Mouse (Mus musculus) lung, embryonic 16.5 days (tissue): ENCODE measurements at regions not wholly inside any gene's neighbourhood (a gene's known extent, or its start where the extent isn't known, plus 50 kb on each side); places are given as distances from the start of the nearest gene placed in this dataset.
A peak's percentile ranks its signal among the peaks of the same experiment; 100 is the strongest.

Experiments
- ATAC-seq: fragments of 200-750 bp; cut with Nextera tagmentation; 2 replicates; pipeline ENCODE4 v1.8.0; 2017; ENCODE audit warnings: low read depth, mild to moderate bottlenecking, moderate library complexity
- H3K27ac ChIP-seq: fragments of 300-500 bp; sonication (generic); 2 replicates; pipeline ENCODE4 v1.5.1; 2014; ENCODE audit warnings: mild to moderate bottlenecking, control low read depth, low read length
- H3K27me3 ChIP-seq: fragments of 300-500 bp; sonication (generic); 2 replicates; pipeline ENCODE4 v1.6.1; 2014; ENCODE audit warnings: low read depth, low read length, mixed read lengths; ENCODE audit not compliant: control insufficient read depth, insufficient read depth
- H3K36me3 ChIP-seq: fragments of 300-500 bp; sonication (generic); 2 replicates; pipeline ENCODE4 v1.6.1; 2014; ENCODE audit warnings: low read length; ENCODE audit not compliant: control insufficient read depth, insufficient read depth
- H3K4me1 ChIP-seq: fragments of 300-500 bp; sonication (generic); replicated peaks from 2 replicates; pipeline ENCODE4 v1.6.1; 2014; ENCODE audit warnings: low read length, mixed read lengths; ENCODE audit not compliant: control insufficient read depth, insufficient read depth
- H3K4me2 ChIP-seq: fragments of 300-500 bp; sonication (generic); 2 replicates; pipeline ENCODE4 v1.6.1; 2014; ENCODE audit warnings: low read depth, low read length, control low read depth
- H3K4me3 ChIP-seq: fragments of 300-500 bp; sonication (generic); 2 replicates; pipeline ENCODE4 v1.5.1; 2014; ENCODE audit warnings: mild to moderate bottlenecking, low read length, control low read depth
- H3K9ac ChIP-seq: fragments of 300-500 bp; sonication (generic); 2 replicates; pipeline ENCODE4 v1.6.1; 2014; ENCODE audit warnings: low read length, control low read depth
- H3K9me3 ChIP-seq: fragments of 300-500 bp; sonication (generic); 2 replicates; pipeline ENCODE4 v1.6.1; 2016; ENCODE audit warnings: low read length; ENCODE audit not compliant: control insufficient read depth
- WGBS: fragments of 180-500 bp; shearing (Covaris S2); extraction: QIAGEN DNeasy Blood & Tissue Kit; methylation state at CpG from one replicate; pipeline ENCODE4 v1.1.7; 2014; 5-methylcytosine and 5-hydroxymethylcytosine counted together

DNA sequence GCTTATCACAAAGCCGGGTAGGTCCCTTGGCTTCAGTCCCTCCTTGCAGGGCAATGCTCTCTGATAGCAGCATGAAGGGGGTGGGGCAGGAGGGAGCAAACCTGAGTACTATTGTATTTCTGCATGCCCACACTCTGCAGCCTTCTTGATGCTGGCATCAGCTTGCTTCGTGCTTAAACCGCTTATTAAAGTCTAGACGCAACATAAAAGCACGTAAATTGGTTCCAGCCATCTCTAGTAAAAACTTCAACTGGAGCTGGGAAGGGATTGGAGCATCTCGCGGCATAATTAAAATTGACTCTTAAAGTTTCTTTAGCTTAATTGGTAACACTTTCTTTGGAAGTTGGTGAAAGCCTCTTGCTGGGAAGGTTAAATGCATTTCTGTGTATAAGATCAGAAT, 131.5 kb upstream of the Jag1 start:
- H3K27ac ChIP-seq: no peak overlapping the region
- no peaks in the 10 kb centered on the region for H3K27me3 ChIP-seq
- H3K4me1 ChIP-seq: no peaks in the 10 kb centered on the region
- H3K36me3 ChIP-seq: no peaks in the 10 kb centered on the region
- H3K4me3 ChIP-seq: no peak overlapping the region
- ATAC-seq: no peak
- no peak overlapping the region for H3K4me2 ChIP-seq
- H3K9me3 ChIP-seq: no peaks in the 10 kb centered on the region
- WGBS: 49% methylated on average over 7 of the region's 7 CpGs
- no peak overlapping the region for H3K9ac ChIP-seq

DNA sequence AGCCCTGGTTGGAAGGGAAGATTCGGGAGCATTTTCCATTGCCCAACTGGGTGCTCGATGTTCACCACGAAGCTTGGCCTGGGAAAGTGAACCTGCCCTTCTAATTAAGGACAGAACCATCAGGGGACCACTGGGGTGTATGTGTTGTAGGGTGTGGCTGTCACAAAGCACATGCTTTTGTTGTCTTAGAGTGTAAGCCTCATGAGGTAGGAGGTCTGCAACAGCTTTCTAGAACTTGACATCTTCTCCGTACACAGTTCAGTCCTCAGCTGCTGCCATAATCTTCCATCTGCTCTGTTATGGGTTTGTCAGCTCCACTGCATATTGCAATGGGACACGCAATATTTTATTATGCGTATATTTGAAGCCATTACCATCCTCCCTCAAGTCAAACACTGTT, 127.9 kb upstream of the Jag1 start:
- Histone ChIP-seq H3K4me2 (no peak overlapping the region), H3K9ac (no peak overlapping the region), H3K4me3 (no peak overlapping the region), H3K27ac (no peak overlapping the region), H3K4me1 (no peaks in the 10 kb centered on the region), H3K9me3 (no peaks in the 10 kb centered on the region), H3K27me3 (no peaks in the 10 kb centered on the region), H3K36me3 (no peaks in the 10 kb centered on the region)
- ATAC-seq: no peak
- WGBS: 73% methylated on average over 6 of the region's 6 CpGs

DNA sequence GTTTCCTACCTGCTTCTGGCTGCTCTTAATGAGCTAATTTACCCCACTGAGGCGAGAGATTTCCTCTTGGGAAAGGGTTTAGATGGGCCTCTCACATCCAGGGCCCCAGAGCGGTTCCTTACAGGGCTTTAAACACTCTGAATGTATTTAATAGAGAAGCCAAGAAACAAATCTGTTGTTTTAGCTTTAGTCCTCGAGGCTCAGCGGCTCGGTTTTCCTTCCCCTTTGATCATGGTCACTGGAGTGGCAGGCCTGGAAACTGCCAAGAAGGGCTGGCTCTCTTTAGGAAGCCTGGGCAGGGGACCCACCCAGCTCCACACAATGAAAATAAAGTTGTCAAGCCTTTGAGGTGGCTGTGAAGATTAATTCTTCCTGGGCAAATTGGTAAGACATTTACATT, 127.5 kb upstream of the Jag1 start:
- H3K4me3 ChIP-seq: no peak overlapping the region
- no peaks in the 10 kb centered on the region for H3K27me3 ChIP-seq
- no peak overlapping the region for H3K9ac ChIP-seq
- WGBS: 26% methylated on average over 5 of the region's 5 CpGs
- H3K4me2 ChIP-seq: no peak overlapping the region
- H3K4me1 ChIP-seq: no peaks in the 10 kb centered on the region
- no peak for ATAC-seq
- H3K9me3 ChIP-seq: no peaks in the 10 kb centered on the region
- no peaks in the 10 kb centered on the region for H3K36me3 ChIP-seq
- H3K27ac ChIP-seq: no peak overlapping the region

DNA sequence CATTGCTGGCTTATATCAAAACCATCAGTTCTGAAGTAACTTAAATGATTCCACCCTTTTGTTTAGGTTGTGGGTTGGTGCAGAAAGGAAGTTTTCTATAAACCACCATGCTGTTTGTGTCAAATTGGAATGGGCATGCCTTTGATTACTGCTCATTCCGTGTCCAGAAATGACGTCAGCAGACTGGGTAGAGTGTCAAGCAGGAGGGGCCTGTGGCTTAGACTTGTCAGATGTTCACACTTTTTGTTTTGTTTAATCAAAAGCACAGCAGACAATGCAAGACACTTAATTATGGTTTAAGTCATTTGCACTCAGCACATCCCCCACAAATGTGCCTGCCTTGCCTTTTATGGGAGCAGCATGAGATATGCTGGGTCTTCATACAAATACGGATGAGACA, 120.5 kb upstream of the Jag1 start:
- Histone ChIP-seq H3K4me2 (no peak overlapping the region), H3K4me3 (no peak overlapping the region), H3K36me3 (no peaks in the 10 kb centered on the region), H3K27ac (no peak overlapping the region), H3K4me1 (no peaks in the 10 kb centered on the region), H3K9me3 (no peaks in the 10 kb centered on the region), H3K27me3 (no peaks in the 10 kb centered on the region), H3K9ac (no peak overlapping the region)
- no peak for ATAC-seq
- WGBS: 29% methylated on average over 3 of the region's 3 CpGs

DNA sequence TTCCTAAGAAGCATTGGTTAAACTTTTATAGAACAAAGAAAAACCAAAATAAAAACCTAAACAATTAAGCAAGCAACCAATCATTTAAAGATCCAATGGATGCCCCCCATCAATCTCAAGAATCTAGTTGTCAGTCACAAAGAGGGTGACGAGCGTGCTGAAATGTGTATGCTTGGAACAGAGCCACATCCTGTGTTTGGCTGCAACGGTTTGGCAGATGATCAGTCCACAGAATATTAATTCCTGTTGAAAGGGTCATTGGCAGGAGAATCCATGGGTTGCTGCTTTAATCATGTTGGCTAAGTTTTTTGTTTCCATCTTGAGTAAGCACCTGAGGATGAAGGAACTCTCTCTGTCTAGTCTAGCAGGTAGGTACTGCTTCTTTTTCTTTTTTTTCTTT, 117.5 kb upstream of the Jag1 start:
- Histone ChIP-seq H3K4me1 (no peaks in the 10 kb centered on the region), H3K9me3 (no peaks in the 10 kb centered on the region), H3K27me3 (no peaks in the 10 kb centered on the region), H3K27ac (no peak overlapping the region), H3K9ac (no peak overlapping the region), H3K36me3 (no peaks in the 10 kb centered on the region), H3K4me2 (no peak overlapping the region), H3K4me3 (no peak overlapping the region)
- WGBS: 43% methylated on average over 3 of the region's 3 CpGs
- ATAC-seq: no peak

DNA sequence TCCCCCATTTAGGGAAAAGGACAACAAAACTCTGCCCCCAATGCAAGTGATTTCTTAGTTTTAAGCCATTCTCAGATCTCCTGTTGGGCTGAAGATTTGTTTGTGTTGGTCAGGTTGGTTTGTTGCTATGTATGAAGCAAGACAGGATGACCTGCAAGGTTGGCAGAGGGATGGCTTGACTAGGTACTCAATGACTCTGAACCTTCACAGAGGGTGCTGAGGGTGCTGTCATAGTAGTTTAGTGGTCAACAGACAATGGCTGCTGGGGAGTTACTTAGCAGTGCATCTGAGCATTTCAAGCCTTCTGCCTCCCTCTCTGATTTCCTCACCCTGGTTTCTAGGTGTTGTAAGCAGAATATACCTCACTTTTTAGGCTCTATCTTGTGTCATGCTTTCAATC, 114.7 kb upstream of the Jag1 start:
- no peak overlapping the region for H3K9ac ChIP-seq
- H3K4me1 ChIP-seq: no peaks in the 10 kb centered on the region
- H3K27me3 ChIP-seq: no peaks in the 10 kb centered on the region
- H3K4me3 ChIP-seq: no peak overlapping the region
- no peak overlapping the region for H3K27ac ChIP-seq
- H3K9me3 ChIP-seq: no peaks in the 10 kb centered on the region
- ATAC-seq: no peak
- no peaks in the 10 kb centered on the region for H3K36me3 ChIP-seq
- H3K4me2 ChIP-seq: no peak overlapping the region

DNA sequence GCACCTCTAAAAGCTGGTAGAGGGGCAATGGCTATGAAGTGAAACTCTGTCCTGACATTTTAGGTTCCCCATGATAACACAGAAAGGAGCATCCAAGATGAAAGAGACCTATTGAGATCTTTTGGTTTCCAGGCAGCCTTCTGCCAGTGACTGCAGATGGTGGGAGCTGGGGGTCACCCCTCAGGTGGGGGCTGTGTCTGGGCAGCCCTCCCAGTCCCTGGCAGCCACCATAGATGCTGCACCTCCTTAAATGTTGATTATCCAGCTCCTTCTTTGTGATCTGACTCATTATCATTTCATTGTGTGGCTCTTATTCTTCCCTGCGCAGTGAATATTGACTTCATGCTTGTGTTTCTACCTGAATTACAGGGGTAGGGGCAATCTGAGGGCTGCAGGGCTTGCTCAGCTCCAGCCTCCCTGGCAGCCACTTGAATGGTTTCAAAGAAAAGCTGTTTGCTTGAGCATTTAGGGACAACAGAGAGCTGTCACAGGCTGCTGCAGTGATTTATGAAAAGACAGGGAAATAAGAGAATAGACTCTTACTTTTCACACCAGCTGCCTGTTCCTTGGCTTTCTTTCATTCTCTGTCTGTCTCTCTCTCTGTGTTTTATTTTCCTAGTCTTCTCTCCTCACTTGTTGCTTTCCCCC, 113.1 kb upstream of the Jag1 start:
- ATAC-seq: no peak

DNA sequence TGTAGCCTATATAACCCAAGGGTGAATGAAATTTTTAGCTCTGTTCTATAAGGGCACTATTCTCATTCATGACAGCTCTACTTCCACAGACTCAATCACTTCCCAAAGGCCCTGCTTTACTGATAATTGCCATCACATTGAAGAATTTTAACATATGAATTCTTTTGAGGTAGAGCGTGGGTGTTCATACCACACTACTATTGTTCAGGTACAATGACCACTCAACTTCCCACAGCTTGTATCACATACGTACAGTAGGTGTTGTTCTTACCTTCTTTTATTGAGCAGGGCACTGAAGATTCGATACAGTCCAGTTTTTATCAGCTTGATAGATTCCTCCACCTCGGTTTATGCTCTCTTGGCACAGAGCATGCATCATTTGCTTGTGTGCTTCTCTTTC, 111.1 kb upstream of the Jag1 start:
- no peak for ATAC-seq
- Histone ChIP-seq H3K4me1 (peaks cover 6% of the 10 kb centered on the region; the same call in 1 of the 2 replicates), H3K4me3 (no peak overlapping the region), H3K36me3 (no peaks in the 10 kb centered on the region), H3K27me3 (no peaks in the 10 kb centered on the region), H3K9ac (no peak overlapping the region), H3K4me2 (no peak overlapping the region), H3K9me3 (no peaks in the 10 kb centered on the region), H3K27ac (no peak overlapping the region)
- 90% methylated on average over 4 of the region's 4 CpGs for WGBS

More for the DNA sequence above, 113.1 kb upstream of the Jag1 start:
- Histone ChIP-seq H3K27ac (no peak overlapping the region), H3K36me3 (no peaks in the 10 kb centered on the region), H3K4me2 (no peak overlapping the region), H3K9me3 (no peaks in the 10 kb centered on the region), H3K27me3 (no peaks in the 10 kb centered on the region), H3K4me1 (peaks cover 6% of the 10 kb centered on the region; the same call in 1 of the 2 replicates), H3K4me3 (no peak overlapping the region), H3K9ac (no peak overlapping the region)
- 63% methylated on average over 1 of the region's 1 CpGs for WGBS

DNA sequence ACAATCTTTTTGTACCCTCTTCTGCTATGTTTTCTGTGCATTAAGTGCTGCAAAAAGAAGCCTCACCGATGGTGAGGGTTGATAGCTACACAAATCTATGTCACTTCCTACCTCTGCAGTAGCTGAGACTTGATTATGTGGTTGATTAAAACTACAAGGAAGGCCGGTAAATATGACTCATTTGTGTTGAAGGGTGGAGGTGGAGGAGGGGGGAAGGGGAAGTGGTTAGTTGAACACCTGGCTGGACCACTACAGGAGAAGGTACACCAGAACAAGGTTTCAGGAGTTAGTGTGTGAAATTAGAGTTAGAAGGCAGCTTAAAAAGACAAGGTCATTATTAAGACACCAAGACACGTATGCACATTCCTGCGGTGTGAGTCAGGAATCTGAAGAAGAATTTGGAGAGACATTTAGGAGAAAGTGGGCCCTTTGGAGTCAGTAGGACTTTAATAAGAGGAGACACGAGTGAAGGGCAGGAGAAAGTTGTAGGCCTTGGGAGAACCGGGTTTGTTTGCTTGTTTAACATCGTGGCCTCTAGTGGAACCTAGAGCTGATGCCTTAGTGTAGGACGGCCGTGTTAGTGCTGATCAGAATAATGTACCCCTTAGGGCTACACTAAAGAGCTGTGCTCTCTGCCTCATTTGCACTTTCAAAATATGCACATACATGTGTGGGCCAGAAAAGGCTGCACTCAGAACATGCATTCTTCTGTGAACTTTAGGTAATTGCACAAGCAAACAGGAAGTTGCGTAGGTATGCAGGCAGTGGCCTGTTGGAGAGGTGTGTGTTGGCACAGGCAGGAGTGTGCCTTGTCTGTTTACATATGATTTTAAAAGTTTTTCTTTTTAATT, 108.5 kb upstream of the Jag1 start:
- peak; percentile 85 for ATAC-seq

More for the DNA sequence above, 108.5 kb upstream of the Jag1 start:
- Histone ChIP-seq H3K9ac (no peak overlapping the region), H3K4me2 (no peak overlapping the region), H3K4me1 (peaks cover 6% of the 10 kb centered on the region; the same call in 1 of the 2 replicates), H3K36me3 (no peaks in the 10 kb centered on the region), H3K9me3 (no peaks in the 10 kb centered on the region), H3K4me3 (no peak overlapping the region), H3K27ac (peak overlapping the region; percentile 79), H3K27me3 (no peaks in the 10 kb centered on the region)
- 47% methylated on average over 10 of the region's 10 CpGs for WGBS
